Mouse (Mus musculus) heart, postnatal 0 days (tissue): ENCODE measurements around the gene Bola2.

Experiments
- CTCF ChIP-seq: IDR thresholded peaks from 2 replicates; pipeline ENCODE4 v1.5.1; 2016; ENCODE audit warnings: antibody characterized with exemption, control low read depth, low read depth
- EP300 ChIP-seq: IDR thresholded peaks from 2 replicates; pipeline ENCODE4 v1.6.1; 2016; ENCODE audit warnings: antibody characterized with exemption, low read depth

DNA sequence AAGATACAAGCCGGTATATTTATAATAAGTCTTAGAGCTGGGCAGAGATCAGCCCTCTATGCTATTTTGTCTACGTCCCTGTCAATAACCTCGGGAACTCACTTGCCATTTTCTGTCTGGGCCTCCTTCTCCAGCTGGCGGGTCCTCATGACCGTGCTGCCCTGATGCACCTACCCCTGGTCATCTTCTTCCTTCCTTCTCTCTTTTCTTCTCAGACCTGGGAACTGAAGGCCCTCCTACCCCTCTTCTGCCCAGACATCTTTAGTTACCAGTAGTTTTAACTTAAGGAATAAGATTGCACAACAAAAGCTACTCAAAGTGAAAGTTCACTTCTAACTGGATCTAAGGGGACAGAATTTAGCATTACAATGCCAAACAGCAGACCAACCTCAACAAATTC lies 15.5 kb upstream of the Bola2 start:
- TF ChIP-seq CTCF (no peak), EP300 (no peak)
